Mouse (Mus musculus) liver, embryonic 12.5 days (tissue): ENCODE results near the gene Psmb7. TPM values are rescaled to one million over a fixed set of nuclear protein-coding genes. Genes with fewer than 3 reads are reported as not detected.

Experiments used
- ATAC-seq: fragments of 200-750 bp; cut with Nextera tagmentation; 2 replicates; pipeline ENCODE4 v1.8.0; 2017; ENCODE audit warnings: moderate number of reproducible peaks, mild to moderate bottlenecking, moderate library complexity
- H3K27ac ChIP-seq: fragments of 300-500 bp; sonication (generic); 2 replicates; pipeline ENCODE4 v1.5.1; 2016; ENCODE audit warnings: mild to moderate bottlenecking
- H3K27me3 ChIP-seq: fragments of 300-500 bp; sonication (generic); replicated peaks from 2 replicates; pipeline ENCODE4 v1.6.1; 2016; ENCODE audit warnings: mild to moderate bottlenecking, moderate library complexity
- H3K36me3 ChIP-seq: fragments of 300-500 bp; sonication (generic); 2 replicates; pipeline ENCODE4 v1.6.1; 2016; ENCODE audit warnings: mild to moderate bottlenecking, moderate library complexity
- H3K4me1 ChIP-seq: fragments of 300-500 bp; sonication (generic); 2 replicates; pipeline ENCODE4 v1.6.1; 2016
- H3K4me2 ChIP-seq: fragments of 300-500 bp; sonication (generic); 2 replicates; pipeline ENCODE4 v1.6.1; 2016; ENCODE audit warnings: mild to moderate bottlenecking, moderate library complexity
- H3K4me3 ChIP-seq: fragments of 300-500 bp; sonication (generic); 2 replicates; pipeline ENCODE4 v1.5.1; 2016; ENCODE audit warnings: mild to moderate bottlenecking, moderate library complexity
- H3K9ac ChIP-seq: fragments of 300-500 bp; sonication (generic); 2 replicates; pipeline ENCODE4 v1.6.1; 2016; ENCODE audit warnings: mild to moderate bottlenecking, moderate library complexity
- H3K9me3 ChIP-seq: fragments of 300-500 bp; sonication (generic); replicated peaks from 2 replicates; pipeline ENCODE4 v1.6.1; 2016; ENCODE audit warnings: mild to moderate bottlenecking, moderate library complexity
- WGBS: fragments of 180-500 bp; shearing (Covaris S2); methylation state at CpG from one replicate; pipeline ENCODE4 v1.1.7; 2016; ENCODE audit not compliant: insufficient replicate concordance; 5-methylcytosine and 5-hydroxymethylcytosine counted together
- polyA plus RNA-seq: library from polyadenylated mRNA; unstranded; fragments of >200 nt; fragmentation: Nextera tagmentation; extraction: Ambion mirVana; gene quantifications from 2 replicates; pipeline ENCODE4 v1.2.1, GENCODE M21; 2016

Gene Psmb7
- polyA plus RNA-seq, 1 experiment from 2014 or later = 195 TPM

- Histone ChIP-seq H3K9me3 (no peaks in the 10 kb centered on the region), H3K4me1 (peaks cover 8% of the 10 kb centered on the region; the same call in 1 of the 2 replicates), H3K4me3 (no peak overlapping the region), H3K9ac (no peak overlapping the region), H3K4me2 (no peak overlapping the region), H3K36me3 (no peaks in the 10 kb centered on the region), H3K27me3 (peaks cover 35% of the 10 kb centered on the region), H3K27ac (no peak overlapping the region)
- no peak for ATAC-seq
- 0% methylated on average over 1 of the region's 1 CpGs for WGBS
Measured at GRCm38 (mm10) chr2:38661398-38661797, 17.5 kb upstream of the Psmb7 start.

GRCm38 (mm10) chr2:38658338-38658836 is 14.5 kb upstream of the Psmb7 start:
- Histone ChIP-seq H3K4me2 (peak overlapping the region; percentile 67), H3K27me3 (peaks cover 28% of the 10 kb centered on the region), H3K9me3 (0 out of 2 replicates have a peak, but pooled peaks cover 3% of the 10 kb centered on the region), H3K4me3 (peak overlapping the region; percentile 42), H3K27ac (no peak overlapping the region), H3K9ac (peak overlapping the region; percentile 24; the same call in 1 of the 2 replicates), H3K4me1 (peaks cover 8% of the 10 kb centered on the region; the same call in 1 of the 2 replicates), H3K36me3 (no peaks in the 10 kb centered on the region)
- peak; percentile 74; the same call in 1 of the 2 replicates for ATAC-seq
- 1% methylated on average over 24 of the region's 25 CpGs for WGBS

GRCm38 (mm10) chr2:38653694-38654093 is 9.8 kb upstream of the Psmb7 start:
- Histone ChIP-seq H3K27me3 (peaks cover 37% of the 10 kb centered on the region), H3K9ac (no peak overlapping the region), H3K4me1 (peaks cover 8% of the 10 kb centered on the region; the same call in 1 of the 2 replicates), H3K27ac (no peak overlapping the region), H3K9me3 (0 out of 2 replicates have a peak, but pooled peaks cover 3% of the 10 kb centered on the region), H3K4me3 (no peak overlapping the region), H3K4me2 (no peak overlapping the region), H3K36me3 (no peaks in the 10 kb centered on the region)
- 70% methylated on average over 2 of the region's 2 CpGs for WGBS
- no peak for ATAC-seq

- no peak overlapping the region for H3K9ac ChIP-seq
- WGBS = 71% methylated on average over 5 of the region's 5 CpGs
- H3K9me3 ChIP-seq = 0 out of 2 replicates have a peak, but pooled peaks cover 3% of the 10 kb centered on the region
- ATAC-seq = no peak
- peaks cover 35% of the 10 kb centered on the region for H3K27me3 ChIP-seq
- H3K4me1 ChIP-seq = peaks cover 6% of the 10 kb centered on the region; the same call in 1 of the 2 replicates
- no peak overlapping the region for H3K4me2 ChIP-seq
- H3K36me3 ChIP-seq = no peaks in the 10 kb centered on the region
- no peak overlapping the region for H3K27ac ChIP-seq
- H3K4me3 ChIP-seq = no peak overlapping the region
Measured at GRCm38 (mm10) chr2:38653293-38653619, 9.4 kb upstream of the Psmb7 start.

- ATAC-seq = no peak; the same call in 1 of the 2 replicates
- 55% methylated on average over 10 of the region's 10 CpGs for WGBS
- Histone ChIP-seq H3K4me2 (no peak overlapping the region), H3K9ac (no peak overlapping the region), H3K4me1 (peaks cover under 1% of the 10 kb centered on the region; the same call in 1 of the 2 replicates), H3K4me3 (no peak overlapping the region), H3K27ac (no peak overlapping the region), H3K36me3 (no peaks in the 10 kb centered on the region), H3K27me3 (peaks cover 30% of the 10 kb centered on the region), H3K9me3 (0 out of 2 replicates have a peak, but pooled peaks cover 3% of the 10 kb centered on the region)
Measured at GRCm38 (mm10) chr2:38652565-38653292, 8.8 kb upstream of the Psmb7 start.

GRCm38 (mm10) chr2:38652098-38652497 is 8.2 kb upstream of the Psmb7 start:
- Histone ChIP-seq H3K4me3 (no peak overlapping the region), H3K9ac (no peak overlapping the region), H3K4me1 (no peaks in the 10 kb centered on the region), H3K27ac (no peak overlapping the region), H3K27me3 (peaks cover 28% of the 10 kb centered on the region), H3K4me2 (no peak overlapping the region), H3K9me3 (0 out of 2 replicates have a peak, but pooled peaks cover 3% of the 10 kb centered on the region), H3K36me3 (no peaks in the 10 kb centered on the region)
- WGBS = 65% methylated on average over 7 of the region's 7 CpGs
- no peak for ATAC-seq

- Histone ChIP-seq H3K27ac (no peak overlapping the region), H3K4me1 (no peaks in the 10 kb centered on the region), H3K27me3 (peaks cover 22% of the 10 kb centered on the region), H3K9ac (no peak overlapping the region), H3K4me3 (no peak overlapping the region), H3K36me3 (no peaks in the 10 kb centered on the region), H3K9me3 (0 out of 2 replicates have a peak, but pooled peaks cover 3% of the 10 kb centered on the region), H3K4me2 (no peak overlapping the region)
- no peak for ATAC-seq
- WGBS = 56% methylated on average over 1 of the region's 1 CpGs
Measured at GRCm38 (mm10) chr2:38650340-38650739, 6.5 kb upstream of the Psmb7 start.

- 77% methylated on average over 7 of the region's 7 CpGs for WGBS
- Histone ChIP-seq H3K4me2 (no peak overlapping the region), H3K36me3 (no peaks in the 10 kb centered on the region), H3K4me3 (no peak overlapping the region), H3K9me3 (no peaks in the 10 kb centered on the region), H3K27me3 (peaks cover 14% of the 10 kb centered on the region), H3K9ac (no peak overlapping the region), H3K4me1 (peaks cover 11% of the 10 kb centered on the region), H3K27ac (no peak overlapping the region)
- ATAC-seq = no peak
Measured at GRCm38 (mm10) chr2:38647661-38648060, 3.8 kb upstream of the Psmb7 start.

- Histone ChIP-seq H3K4me2 (no peak overlapping the region), H3K27ac (no peak overlapping the region), H3K9ac (no peak overlapping the region), H3K4me1 (peaks cover 15% of the 10 kb centered on the region), H3K36me3 (peaks cover 3% of the 10 kb centered on the region; the same call in 1 of the 2 replicates), H3K9me3 (no peaks in the 10 kb centered on the region), H3K4me3 (no peak overlapping the region), H3K27me3 (peaks cover 14% of the 10 kb centered on the region)
- no peak for ATAC-seq
- 69% methylated on average over 8 of the region's 8 CpGs for WGBS
Measured at GRCm38 (mm10) chr2:38647201-38647606, 3.3 kb upstream of the Psmb7 start.

GRCm38 (mm10) chr2:38645936-38646335 is 2.0 kb upstream of the Psmb7 start:
- no peak overlapping the region for H3K27ac ChIP-seq
- 0% methylated on average over 3 of the region's 3 CpGs for WGBS
- H3K27me3 ChIP-seq = peaks cover 14% of the 10 kb centered on the region
- no peak overlapping the region for H3K4me2 ChIP-seq
- peak; percentile 41; the same call in 1 of the 2 replicates for ATAC-seq
- no peaks in the 10 kb centered on the region for H3K9me3 ChIP-seq
- peaks cover 16% of the 10 kb centered on the region for H3K36me3 ChIP-seq
- H3K9ac ChIP-seq = no peak overlapping the region
- no peak overlapping the region for H3K4me3 ChIP-seq
- peaks cover 18% of the 10 kb centered on the region for H3K4me1 ChIP-seq

- Histone ChIP-seq H3K9ac (no peak overlapping the region), H3K9me3 (no peaks in the 10 kb centered on the region), H3K4me1 (peaks cover 18% of the 10 kb centered on the region), H3K27me3 (no peaks in the 10 kb centered on the region), H3K4me3 (no peak overlapping the region), H3K4me2 (no peak overlapping the region), H3K27ac (no peak overlapping the region), H3K36me3 (peaks cover 54% of the 10 kb centered on the region)
- ATAC-seq = no peak
- WGBS = 81% methylated on average over 1 of the region's 1 CpGs
Measured at GRCm38 (mm10) chr2:38641761-38642160, 2.1 kb downstream of the Psmb7 start.

- no peak overlapping the region for H3K27ac ChIP-seq
- no peak overlapping the region for H3K4me3 ChIP-seq
- no peaks in the 10 kb centered on the region for H3K27me3 ChIP-seq
- peaks cover 9% of the 10 kb centered on the region for H3K4me1 ChIP-seq
- WGBS = 76% methylated on average over 4 of the region's 4 CpGs
- peaks cover 93% of the 10 kb centered on the region for H3K36me3 ChIP-seq
- no peak for ATAC-seq
- no peaks in the 10 kb centered on the region for H3K9me3 ChIP-seq
- no peak overlapping the region for H3K9ac ChIP-seq
- H3K4me2 ChIP-seq = no peak overlapping the region
Measured at GRCm38 (mm10) chr2:38637716-38638267, 6.1 kb downstream of the Psmb7 start.
